Mouse (Mus musculus): ENCODE measurements around the gene Tiprl. TPM values are rescaled to one million over a fixed set of nuclear protein-coding genes. Genes with fewer than 3 reads are reported as not detected.

The Tiprl gene
- polyA plus RNA-seq, 1 experiment from 2014 or later = 89.2 TPM

GRCm38 (mm10) chr1:165169462-165169861, 67.3 kb downstream of the Tiprl start:
- ATAC-seq (ENCODE audit: insufficient read depth, low FRiP score, low read depth) = no peak
- H3K4me1 ChIP-seq = no peaks in the 10 kb centered on the region
- no peaks in the 10 kb centered on the region for H3K36me3 ChIP-seq
- H3K9me3 ChIP-seq = no peaks in the 10 kb centered on the region
- no peak overlapping the region for H3K4me2 ChIP-seq
- 72% methylated on average over 3 of the region's 3 CpGs for WGBS
- H3K9ac ChIP-seq = no peak overlapping the region
- H3K4me3 ChIP-seq (replicated peaks) = no peak overlapping the region
- H3K27me3 ChIP-seq (replicated peaks) = no peaks in the 10 kb centered on the region
- H3K27ac ChIP-seq = no peak overlapping the region

GRCm38 (mm10) chr1:165164920-165165319, 71.9 kb downstream of the Tiprl start:
- no peak for ATAC-seq (ENCODE audit: insufficient read depth, low FRiP score, low read depth)
- Histone ChIP-seq H3K4me1 (no peaks in the 10 kb centered on the region), H3K4me2 (no peak overlapping the region), H3K36me3 (no peaks in the 10 kb centered on the region), H3K27me3 (replicated peaks) (no peaks in the 10 kb centered on the region), H3K27ac (no peak overlapping the region), H3K9ac (no peak overlapping the region), H3K4me3 (replicated peaks) (no peak overlapping the region), H3K9me3 (no peaks in the 10 kb centered on the region)
- 87% methylated on average over 6 of the region's 6 CpGs for WGBS

Other genes starting within 250 kb of the Tiprl start
- gene Tbx19, start 76.2 kb downstream of the Tiprl start, polyA plus RNA-seq (2015; fragmentation: Nextera tagmentation; extraction: Ambion mirVana) = not detected in 2 replicates
- 22.8 and 26.1 TPM in 2 replicates for gene Sft2d2, start 42.6 kb downstream of the Tiprl start, polyA plus RNA-seq (2015; fragmentation: Nextera tagmentation; extraction: Ambion mirVana)
- gene Gpr161, start 58.8 kb upstream of the Tiprl start, polyA plus RNA-seq (2015; fragmentation: Nextera tagmentation; extraction: Ambion mirVana) = 1.1 and 1.2 TPM in 2 replicates
- gene Dcaf6, start 223.5 kb upstream of the Tiprl start, polyA plus RNA-seq (2015; fragmentation: Nextera tagmentation; extraction: Ambion mirVana) = 16.1 and 17.2 TPM in 2 replicates
- 157 and 159 TPM in 2 replicates for gene Mpc2, start 223.6 kb upstream of the Tiprl start, polyA plus RNA-seq (2015; fragmentation: Nextera tagmentation; extraction: Ambion mirVana)
- not detected in 2 replicates for gene Adcy10, start 248.2 kb upstream of the Tiprl start, polyA plus RNA-seq (2015; fragmentation: Nextera tagmentation; extraction: Ambion mirVana)